Mouse (Mus musculus): ENCODE results near the gene Chac1.
A peak's percentile ranks its signal among the peaks of the same experiment; 100 is the strongest.

Chac1 gene

DNA sequence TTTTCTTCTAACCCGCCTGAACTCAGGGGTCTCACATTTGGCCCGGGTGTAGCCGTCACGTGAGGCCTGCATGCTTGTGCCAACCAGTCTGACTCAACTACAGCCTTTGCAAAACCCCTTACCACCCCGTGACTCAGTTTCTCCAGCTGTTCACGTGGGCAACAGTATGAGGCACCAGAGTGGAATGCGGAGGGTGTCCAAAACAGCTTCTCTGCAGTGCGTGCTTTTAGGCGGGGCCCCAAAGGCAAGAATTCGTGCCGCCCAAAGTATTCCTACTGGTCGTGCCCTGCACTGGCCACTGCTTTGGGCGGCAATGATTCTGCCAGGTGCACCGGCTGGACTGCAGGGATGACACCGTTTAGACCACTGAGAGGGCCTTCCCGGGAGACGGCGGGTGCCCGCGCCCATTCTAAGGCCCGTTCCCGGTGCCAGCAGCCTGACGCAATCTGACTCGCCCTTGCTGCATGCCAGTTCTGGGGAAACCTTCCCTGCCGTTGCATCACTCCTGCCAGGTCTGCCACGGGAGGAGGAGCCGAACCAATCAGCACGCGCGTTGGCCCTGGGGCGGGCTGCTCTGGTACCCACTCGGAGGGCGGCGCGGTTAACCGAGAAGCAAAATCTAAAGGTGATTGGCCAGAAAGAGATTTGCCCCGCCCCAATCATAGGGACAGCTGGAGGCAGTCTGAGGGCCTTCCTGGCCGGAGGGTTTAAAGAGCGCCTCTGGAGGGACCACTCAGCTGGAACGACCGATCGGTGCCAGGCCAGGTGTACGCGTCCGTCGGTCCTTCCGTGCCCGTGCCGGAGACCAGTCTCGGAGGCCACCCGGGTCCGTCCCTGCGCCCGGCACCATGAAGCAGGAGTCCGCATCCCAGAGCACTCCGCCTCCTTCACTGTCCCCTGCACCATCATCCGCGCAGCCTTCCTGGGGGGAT lies at the start of gene Chac1:
Chac1 (plus strand) TSS at position 675 of the 932 bp plus-strand sequence.
- DNase-seq (ENCODE audit: low read depth): peak; percentile 72

DNA sequence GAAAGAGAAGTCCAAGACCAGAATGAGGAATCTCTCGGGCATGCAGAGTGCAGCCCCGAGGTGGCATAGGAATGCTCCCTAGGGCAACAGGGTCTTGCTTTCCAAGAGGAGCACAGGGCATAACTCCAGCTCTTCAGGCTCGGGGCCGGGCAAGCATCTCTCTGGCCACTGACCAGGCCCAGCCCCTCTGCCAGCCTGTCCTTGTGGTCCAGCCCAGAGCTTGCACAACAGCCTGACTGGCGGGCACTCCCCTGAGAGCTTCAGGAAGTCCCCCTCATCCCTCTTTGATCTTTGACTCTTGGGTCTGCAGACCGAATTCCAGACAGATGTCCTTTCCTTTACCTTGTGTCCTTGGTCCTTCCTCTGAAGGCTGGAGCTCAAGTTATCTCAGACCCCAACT lies 48.2 kb upstream of the Chac1 start:
- no peak for DNase-seq (ENCODE audit: low read depth)

DNA sequence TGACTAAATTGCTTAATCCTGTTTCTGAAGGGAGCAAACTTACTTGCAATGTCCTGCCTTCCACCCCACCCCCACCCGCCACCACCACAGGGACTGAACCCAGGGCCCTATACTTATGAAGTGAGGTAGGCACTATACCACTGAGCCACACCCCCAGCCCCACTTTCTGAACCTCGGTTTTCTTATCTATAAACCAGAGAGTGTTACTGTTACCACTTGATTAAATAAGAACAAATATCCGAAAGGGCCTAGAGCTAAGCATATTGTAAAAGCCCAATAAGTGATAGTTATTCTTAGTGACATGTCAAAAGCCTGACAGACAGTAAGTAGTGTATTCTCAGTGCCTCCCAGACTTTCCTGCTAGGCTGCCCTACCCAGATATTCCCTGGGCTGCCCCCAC lies 46.6 kb upstream of the Chac1 start:
- DNase-seq (ENCODE audit: low read depth): no peak

DNA sequence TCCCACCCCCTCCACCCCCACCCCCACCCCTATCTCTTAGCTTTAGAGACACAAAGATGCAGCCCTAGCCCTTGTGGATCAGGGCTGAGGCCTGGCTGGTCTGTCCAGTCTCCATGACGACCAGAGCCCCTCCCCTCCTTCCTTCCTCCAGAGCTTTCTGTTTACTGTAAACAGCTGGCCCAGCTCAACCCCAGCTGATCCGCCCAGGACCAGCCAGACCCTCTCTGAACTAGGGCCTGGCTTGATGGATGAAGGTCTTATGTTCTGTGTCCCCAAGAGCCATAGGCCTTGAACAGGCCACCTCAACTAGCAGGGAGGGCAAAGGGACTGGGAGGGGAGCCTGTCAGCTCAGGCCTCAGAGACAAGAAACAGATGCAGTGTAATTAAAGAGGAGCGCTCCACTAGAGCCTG lies 46.2 kb upstream of the Chac1 start:
- no peak for DNase-seq (ENCODE audit: low read depth)

DNA sequence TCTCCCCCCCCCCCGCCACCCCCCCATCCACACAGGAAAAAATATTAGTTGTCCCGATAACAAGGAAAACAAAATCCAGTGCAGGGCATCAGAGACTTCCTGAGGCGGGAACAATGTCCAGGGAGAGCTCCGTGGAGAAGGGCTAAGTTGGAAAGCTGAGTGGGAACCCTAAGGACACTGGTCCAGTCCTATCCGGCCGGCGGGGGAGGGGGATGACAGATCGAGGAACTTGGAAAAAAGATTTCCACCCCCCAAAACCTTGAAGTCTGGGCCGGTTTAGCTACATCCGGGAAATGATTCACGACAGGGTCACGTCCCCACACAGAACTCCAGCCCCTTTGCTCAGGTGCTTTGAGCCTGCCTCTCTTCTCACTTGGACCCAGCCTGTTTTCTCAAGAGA lies 39.5 kb upstream of the Chac1 start:
- no peak for DNase-seq (ENCODE audit: low read depth)

DNA sequence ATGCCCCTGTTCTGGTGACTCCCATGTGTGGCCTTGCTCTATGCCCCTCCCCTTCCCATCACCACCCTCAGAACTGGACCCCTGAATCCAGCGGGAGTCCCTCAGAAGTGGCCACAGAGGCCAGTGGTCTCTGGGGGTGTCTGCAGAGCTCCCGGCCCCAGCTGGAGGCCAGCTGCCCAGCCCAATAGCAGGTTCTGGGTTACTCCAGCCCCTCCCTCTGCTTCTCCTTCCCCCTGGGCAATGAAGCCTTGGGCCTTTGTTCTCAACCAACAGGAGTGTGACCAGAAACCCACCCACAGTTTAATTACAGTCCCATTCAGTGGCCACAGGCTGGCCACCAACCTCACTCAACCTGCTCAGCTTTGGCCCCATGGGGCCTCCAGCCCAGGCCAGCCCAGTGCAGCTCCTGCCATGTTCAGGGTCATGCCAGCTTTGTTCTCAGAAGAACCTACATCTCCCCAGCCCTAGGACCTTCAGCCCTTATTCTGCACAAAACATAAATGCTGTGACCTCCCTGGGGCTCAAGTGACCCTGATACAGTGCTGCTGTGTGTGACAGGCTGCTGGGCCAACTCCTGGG lies 38.6 kb upstream of the Chac1 start:
- DNase-seq (ENCODE audit: low read depth): no peak

DNA sequence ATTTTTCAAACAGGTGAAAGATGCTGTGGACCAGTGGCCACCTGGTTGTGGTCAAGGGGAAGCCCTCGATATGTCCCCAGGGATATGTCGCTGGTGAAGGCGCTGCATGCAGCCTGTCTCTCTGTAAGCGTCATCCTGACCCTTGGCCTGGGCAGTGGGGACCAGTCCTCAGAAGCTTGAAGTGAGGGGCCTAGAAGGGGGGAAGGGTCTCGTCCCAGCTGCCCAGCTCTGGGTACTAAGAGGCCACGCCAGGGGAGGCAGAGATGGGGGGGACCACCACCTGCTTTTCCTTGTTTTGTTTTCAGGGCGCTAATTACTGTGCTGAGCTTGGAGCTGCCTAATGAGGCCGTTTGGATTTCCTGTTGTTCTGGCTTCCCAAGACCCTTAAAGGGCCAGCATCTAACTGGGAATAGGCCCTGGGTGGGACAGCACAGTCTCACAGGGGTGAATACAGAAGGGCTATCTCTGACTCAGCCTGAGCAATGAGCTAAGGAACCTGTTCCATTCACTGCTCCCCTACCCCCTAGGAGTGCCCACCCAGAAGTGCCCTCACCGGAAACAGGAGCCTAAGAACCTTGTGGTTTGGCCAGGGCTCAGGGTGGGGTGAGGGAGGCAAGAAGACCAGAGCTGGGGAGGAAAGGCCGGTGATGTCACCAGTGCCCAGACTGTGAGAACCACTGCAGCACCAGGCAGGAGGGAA lies 37.1 kb upstream of the Chac1 start:
- no peak for DNase-seq (ENCODE audit: low read depth)

DNA sequence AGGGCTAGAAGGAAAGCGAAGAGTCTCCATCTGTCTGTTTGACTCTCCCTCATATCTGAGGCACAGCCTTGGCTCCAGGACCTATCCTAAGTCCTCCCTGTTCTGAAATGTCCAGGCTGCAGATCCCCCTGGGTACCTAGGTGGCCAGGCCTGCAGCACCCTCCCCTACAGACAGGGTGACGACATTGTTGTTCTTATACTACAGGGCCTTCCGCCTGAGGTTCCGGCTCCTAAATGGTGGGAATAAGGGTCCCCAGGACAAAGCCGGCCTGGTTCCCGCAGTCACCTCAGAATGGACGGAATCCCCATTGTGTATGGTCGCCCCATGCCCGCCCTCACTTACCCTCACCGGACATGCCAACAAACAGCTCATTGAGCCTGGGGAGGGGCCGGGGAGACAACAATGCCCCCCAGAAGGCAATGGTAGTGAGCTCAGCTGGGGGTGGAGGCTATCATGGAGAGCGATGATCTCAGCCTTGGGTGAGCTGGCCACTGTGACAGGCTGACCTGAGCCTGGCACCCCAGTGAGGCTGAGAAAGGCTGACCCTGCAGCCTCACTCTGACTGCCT lies 36.2 kb upstream of the Chac1 start:
- no peak for DNase-seq (ENCODE audit: low read depth)

DNA sequence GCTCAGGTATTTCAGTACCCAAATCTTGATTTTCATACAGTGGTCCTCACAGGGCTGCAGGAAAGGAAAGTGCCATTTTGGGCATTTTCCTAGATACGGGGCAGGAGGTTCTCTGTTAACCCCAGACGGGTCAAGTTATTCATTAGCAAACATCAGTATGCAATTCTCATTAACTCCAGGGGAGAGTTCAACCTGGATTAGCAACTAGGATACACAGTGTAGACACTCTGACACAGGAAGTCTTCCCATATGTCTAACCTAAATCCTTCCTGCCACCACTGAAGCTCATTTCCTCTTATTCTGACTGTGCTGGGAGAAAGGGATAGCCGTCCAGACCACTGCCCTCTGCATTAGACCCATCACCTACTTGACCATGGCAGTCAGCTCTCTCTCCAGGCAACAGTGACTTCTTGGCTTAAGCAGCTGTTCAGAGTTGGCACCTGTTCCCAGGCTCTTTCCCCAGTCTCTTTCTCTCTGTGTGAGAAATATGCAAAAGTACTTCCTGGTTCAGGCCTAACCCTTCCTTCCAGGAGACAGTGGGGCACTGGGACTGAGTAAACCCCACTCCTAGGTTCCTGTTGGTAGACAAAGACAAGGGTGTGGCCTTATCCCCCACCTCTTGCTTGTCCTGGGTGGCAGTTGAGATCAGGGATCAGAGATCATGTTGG lies 32.9 kb upstream of the Chac1 start:
- DNase-seq (ENCODE audit: low read depth): no peak

DNA sequence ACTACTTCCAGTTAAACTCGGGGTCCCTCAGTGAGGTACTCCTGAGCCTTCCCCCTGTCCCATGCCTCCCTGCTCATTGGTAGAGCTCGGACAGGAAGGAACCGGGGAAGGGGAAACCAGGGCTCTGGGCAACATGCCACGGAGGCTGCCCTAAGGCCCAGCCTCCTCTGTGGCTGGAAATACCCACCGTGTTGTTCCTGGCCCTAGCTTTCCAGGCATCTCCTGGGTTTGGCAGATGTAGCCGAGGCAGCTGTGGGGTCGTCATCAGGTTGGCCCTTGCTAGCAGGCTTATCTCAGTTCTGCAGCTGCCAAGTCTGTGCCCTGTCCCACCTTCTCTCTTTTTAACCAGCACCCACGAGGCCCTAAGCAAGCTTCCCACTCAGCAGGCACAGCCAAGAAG lies 30.5 kb upstream of the Chac1 start:
- no peak for DNase-seq (ENCODE audit: low read depth)

DNA sequence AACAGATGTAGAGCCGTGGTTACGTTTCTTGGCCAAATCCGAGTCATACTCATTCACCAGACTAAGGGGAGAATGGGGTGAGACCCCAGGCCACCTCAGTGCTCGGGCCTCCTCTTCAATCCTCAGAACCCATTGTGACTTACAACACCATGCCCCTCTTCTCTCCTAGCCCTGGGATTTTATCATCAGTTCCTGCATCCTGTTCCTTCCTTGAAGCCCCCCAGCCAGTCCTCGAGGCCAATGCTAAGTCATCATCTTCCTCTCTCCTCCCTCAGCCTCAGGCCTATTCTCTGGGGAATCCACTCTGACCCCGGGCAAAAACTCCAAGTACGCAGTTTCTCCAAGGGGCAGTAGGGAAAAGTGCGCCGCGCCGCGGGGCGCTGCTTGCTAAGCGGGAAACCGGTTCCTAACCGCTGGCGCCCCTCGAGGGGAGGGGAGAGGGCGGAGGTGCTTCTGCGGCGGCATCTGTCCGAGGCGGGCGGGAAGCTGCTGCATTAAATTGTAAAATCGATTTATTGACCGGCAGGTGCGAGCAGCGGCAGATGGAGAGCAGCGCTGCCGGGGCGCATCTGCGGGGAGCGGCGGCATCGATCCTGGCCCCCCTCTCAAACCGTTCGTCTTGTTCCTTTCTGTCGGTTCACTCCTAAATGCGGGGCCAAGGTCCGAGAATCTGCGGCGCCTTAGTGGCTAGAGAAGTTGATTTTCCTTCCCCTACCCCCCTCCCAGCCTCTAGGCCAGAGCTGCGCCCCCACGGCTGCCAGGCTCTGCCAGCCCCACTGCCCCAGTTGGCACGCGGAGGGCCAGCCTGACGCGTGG lies 29.1 kb upstream of the Chac1 start:
- DNase-seq (ENCODE audit: low read depth): no peak

DNA sequence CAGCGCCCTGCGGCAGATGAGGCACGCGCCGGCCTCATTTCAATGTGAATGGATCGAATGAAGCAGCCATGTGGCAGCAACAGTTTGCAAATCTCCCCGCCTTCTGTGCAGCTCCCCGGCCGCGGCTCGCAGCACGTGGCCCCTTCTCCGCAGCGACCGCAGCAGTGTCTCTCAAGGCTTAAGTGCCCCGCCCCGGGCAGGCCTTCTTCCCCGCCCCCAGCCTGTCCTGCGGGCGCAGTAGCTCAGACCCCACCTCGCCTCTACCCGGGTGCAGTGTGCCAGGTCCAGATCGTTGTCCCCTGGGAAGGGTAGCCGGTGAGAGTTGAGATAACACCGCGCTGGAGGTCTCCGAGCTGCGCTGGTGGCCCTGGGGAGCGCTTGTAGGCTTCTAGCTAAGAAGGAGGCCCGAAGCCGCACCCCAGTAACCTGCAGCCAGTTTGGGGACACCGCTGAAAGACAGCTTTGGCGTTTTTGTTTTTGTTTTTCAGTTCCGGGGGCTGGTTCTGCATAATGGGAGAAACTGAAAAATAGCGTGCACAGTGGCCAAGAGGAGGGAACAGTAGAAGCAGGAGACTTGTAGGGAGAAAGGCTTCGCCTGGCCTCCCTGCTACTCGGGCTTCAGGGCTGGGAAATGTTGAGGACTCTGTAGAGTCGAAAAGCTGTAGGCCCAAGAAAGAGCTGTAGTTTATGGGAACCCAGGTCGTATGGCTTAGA lies 28.3 kb upstream of the Chac1 start:
- DNase-seq (ENCODE audit: low read depth): no peak

DNA sequence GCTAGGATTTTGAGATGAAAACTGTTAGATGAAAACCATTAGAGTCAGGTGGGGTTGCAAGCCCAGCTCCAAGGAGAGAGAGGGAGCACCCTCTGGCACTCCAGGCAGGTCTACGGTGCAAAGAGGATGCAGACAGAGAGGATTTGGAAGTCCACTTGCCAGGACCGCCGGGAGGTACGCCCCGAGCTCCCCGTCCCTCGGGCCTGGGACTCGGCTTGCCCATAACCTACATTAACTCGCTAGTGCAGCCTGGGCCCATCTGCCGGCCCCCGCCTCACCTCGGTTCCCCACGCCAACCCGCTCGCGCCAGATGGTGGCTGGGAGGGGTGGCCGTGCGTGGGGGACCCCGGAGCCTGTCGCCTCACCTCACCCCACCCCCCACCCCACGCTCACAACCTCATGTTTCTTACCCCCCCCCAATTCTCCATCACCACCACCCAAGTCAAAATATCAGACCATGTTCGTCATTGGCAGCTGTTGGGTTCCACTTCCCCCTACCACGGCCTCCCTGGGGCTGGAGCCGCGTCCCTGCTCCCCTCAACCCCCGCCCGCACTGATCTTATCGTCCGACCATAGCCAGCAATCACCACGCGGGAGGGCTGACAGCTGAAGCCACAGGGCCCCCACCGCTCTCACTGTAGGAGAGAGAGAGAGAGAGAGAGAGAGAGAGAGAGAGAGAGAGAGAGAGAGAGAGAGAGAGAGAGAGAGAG lies 27.0 kb upstream of the Chac1 start:
- DNase-seq (ENCODE audit: low read depth): no peak

DNA sequence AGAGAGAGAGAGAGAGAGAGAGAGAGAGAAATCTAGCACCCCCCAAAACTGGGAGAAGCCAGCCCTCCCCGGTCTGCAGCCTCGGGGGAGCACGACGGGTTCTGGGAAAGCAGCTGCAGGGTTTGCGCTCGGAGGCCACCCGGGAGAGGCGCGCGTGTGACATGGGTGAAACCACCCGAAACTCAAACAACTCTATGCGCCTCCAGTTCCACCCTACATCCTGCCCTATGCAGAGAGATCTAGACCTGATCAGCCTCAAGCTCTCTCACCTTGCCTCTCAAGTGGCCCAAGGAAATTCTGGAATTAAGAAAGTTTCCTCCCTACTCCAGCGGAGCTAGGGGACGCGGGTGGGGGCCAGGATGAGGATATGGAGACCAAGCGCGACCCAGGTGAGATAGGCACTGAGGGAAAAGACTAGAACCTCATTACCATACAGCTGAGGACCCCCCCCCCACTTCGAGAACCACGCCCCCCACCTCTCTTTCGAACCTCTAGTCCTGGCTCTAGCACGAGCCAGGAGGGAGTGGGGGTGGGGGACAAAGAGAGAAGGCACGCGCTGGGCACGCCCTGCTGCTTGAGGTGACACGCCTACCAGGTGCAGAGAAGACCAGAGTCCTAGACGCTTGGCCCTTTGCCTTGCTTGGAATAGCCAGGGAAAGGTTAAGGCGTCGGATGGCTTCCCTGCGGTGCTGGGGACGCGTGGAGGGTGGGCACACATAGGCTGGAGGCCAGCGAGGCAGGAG lies 26.3 kb upstream of the Chac1 start:
- no peak for DNase-seq (ENCODE audit: low read depth)

DNA sequence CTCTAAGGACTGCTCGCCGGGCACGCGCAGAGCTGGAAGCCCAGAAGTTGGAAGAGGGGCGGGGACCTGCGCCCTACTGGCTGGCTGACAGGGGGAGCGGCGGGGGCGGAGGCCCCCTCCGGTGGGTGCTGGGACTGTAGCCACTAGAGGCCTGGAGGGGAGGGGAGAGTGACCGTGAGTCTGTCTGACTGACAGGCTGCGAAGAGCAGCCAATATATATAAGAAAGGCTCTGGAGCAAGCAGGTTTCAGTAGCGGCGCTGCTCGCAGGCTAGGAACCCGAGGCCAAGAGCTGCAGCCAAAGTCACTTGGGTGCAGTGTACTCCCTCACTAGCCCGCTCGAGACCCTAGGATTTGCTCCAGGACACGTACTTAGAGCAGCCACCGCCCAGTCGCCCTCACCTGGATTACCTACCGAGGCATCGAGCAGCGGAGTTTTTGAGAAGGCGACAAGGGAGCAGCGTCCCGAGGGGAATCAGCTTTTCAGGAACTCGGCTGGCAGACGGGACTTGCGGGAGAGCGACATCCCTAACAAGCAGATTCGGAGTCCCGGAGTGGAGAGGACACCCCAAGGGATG lies 25.4 kb upstream of the Chac1 start, which contains the start of gene Dll4:
Dll4 (plus strand) TSS at position 217 of the 576 bp plus-strand sequence.
- no peak for DNase-seq (ENCODE audit: low read depth)

DNA sequence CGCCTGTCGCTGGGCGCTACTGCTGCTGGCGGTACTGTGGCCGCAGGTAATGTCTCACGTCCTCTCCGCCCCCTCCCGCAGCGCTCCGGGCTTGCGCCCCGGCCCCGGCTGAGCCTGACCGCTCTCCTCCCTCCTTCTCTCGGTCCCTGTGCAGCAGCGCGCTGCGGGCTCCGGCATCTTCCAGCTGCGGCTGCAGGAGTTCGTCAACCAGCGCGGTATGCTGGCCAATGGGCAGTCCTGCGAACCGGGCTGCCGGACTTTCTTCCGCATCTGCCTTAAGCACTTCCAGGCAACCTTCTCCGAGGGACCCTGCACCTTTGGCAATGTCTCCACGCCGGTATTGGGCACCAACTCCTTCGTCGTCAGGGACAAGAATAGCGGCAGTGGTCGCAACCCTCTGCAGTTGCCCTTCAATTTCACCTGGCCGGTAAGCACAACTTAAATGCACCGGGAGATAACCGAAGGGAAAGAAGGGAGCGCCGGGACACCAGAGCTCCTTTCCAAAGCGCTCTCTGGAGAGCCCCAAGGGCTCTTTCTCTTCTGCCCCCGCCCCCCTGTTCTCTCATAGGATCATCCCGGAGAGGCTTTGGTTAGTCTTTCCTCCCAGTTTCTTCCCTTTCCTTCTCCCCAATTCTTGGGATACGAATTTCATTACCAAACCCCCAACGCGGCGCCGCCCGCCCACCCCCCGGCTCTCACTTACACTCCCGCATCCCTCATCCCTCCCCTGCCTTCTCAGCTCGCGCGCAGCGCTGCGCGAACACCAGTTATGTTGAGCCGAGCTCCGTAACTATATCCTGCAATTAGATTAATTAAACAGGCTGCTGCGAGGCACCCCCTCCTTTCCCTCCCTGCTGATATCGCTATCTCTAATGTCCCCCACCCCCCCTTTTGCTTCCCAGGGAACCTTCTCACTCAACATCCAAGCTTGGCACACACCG lies 24.6 kb upstream of the Chac1 start:
- DNase-seq (ENCODE audit: low read depth): no peak

DNA sequence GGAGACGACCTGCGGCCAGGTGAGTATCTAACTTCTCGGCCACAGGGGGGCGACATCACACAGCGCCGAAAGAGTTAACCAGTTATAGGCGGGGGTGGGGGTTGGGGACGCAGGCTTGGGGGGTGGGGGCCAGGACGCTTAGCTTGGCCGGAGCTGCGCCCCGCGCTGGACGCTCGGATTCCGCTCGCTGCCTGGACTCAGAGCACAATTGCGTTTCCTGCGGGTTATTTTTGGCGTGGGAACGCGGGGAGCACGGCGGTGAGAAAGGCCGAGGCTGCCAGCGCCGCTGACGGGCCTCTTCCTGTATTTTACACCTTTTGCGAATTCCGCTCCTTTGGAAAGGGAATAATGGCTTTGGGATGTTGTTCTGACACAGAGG lies 23.9 kb upstream of the Chac1 start:
- no peak for DNase-seq (ENCODE audit: low read depth)

Data from c-Kit-positive CD71-negative TER-119-negative erythroid progenitor cells, embryonic 14.5 days (primary cell).